Mouse (Mus musculus) testis, adult 2 months (tissue): ENCODE results near the gene Bmp7.

ENCODE experiments used
- CTCF ChIP-seq: fragments of 200-500 bp; IDR thresholded peaks from 2 replicates; pipeline ENCODE4 v1.5.1; 2012; ENCODE audit warnings: low read depth, mild to moderate bottlenecking, inconsistent platforms, low read length, moderate library complexity; ENCODE audit not compliant: control insufficient read depth, insufficient read depth, insufficient replicate concordance
- POLR2A ChIP-seq: fragments of 200-500 bp; IDR thresholded peaks from 2 replicates; pipeline ENCODE4 v1.6.1; 2012; ENCODE audit warnings: low read depth, mild to moderate bottlenecking, inconsistent platforms, low read length, moderate library complexity; ENCODE audit not compliant: control insufficient read depth

- TF ChIP-seq POLR2A (no peak), CTCF (no peak)
These were observed 4.2 kb downstream of the Bmp7 start for GRCm38 (mm10) chr2:172935776-172936562.
